Mouse (Mus musculus): ENCODE measurements around the gene Tmem9. TPM values are rescaled to one million over a fixed set of nuclear protein-coding genes. Genes with fewer than 3 reads are reported as not detected.

Tmem9 gene
- 62.6 and 70.5 TPM in 2 replicates for polyA plus RNA-seq (2015; fragmentation: Nextera tagmentation; extraction: Ambion mirVana)

DNA sequence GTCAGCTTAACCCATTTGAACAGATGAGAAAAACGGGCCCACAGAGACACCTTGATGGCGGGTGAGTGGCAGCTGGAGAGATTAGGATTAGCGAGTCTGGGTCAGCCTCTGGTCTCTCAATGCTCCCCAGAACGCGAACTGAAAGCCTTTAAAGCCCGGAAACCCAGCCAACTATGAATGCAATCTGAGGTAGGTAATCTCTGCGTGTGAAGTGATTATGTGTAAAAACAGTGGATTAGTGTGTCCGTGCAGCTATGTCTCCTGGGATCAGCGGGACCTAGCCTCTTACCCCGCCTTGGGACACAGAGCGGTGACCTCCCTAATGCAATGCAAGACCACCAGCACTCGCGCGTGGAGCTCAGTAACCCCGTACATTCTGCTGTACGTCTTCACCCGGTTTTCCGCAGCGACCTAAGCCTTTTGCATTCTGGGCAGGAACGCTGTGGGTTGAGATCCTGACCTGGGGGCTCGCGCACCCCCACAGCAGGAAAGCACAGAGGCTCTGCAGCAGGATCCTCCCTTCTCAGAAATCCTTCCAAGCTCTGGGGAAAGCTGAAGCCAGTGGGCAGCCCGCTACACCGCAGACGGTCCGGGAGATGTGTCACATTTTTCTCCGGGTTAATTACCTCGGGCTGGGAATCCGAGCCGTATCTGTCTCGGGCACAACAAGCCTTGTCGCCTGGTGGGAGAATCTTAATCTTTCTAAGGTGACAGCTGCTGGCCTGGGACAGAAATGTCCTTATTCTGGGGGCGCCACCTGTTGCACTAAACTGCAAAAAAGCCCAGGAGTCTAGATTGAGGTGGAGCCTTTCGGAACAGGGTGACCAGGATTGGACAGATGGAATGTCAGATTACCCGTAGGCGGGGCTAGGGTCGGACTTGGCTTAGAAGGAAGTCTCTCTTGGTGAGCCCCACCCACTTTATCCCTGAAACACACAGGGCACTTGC, at the start of gene Tmem9:
Tmem9 (plus strand) TSS at position 940 of the 948 bp plus-strand sequence.

GRCm38 (mm10) chr1:136006292-136006748, 1.6 kb upstream of the Tmem9 start, which contains the start of gene Igfn1:
Igfn1 (minus strand) TSS chr1:136006342.

GRCm38 (mm10) chr1:136050312-136051012, 42.5 kb downstream of the Tmem9 start, which contains the start of gene Ascl5:
Ascl5 (plus strand) TSS chr1:136050804.

GRCm38 (mm10) chr1:136052547-136052946, 44.6 kb downstream of the Tmem9 start, which contains the start of gene Cacna1s:
Cacna1s (plus strand) TSS chr1:136052750.

Other genes with a start within 250 kb of the Tmem9 start
- gene Phlda3, start 242.0 kb upstream of the Tmem9 start, polyA plus RNA-seq (2015; fragmentation: Nextera tagmentation; extraction: Ambion mirVana) = 21.4 and 30.0 TPM in 2 replicates
- gene Tnni1, start 228.7 kb upstream of the Tmem9 start, polyA plus RNA-seq (2015; fragmentation: Nextera tagmentation; extraction: Ambion mirVana) = 2.7 TPM in 2 replicates
- 1.4 and 2.0 TPM in 2 replicates for gene Lad1, start 189.6 kb upstream of the Tmem9 start, polyA plus RNA-seq (2015; fragmentation: Nextera tagmentation; extraction: Ambion mirVana)
- gene Tnnt2, start 171.8 kb upstream of the Tmem9 start, polyA plus RNA-seq (2015; fragmentation: Nextera tagmentation; extraction: Ambion mirVana) = 2.2 and 3.0 TPM in 2 replicates
- gene Pkp1, start 88.9 kb upstream of the Tmem9 start, polyA plus RNA-seq (2015; fragmentation: Nextera tagmentation; extraction: Ambion mirVana) = 0.08 and 0.12 TPM in 2 replicates
- gene Igfn1, start 1.8 kb upstream of the Tmem9 start, polyA plus RNA-seq (2015; fragmentation: Nextera tagmentation; extraction: Ambion mirVana) = not detected in 2 replicates
- not detected in 2 replicates for gene Ascl5, start 42.7 kb downstream of the Tmem9 start, polyA plus RNA-seq (2015; fragmentation: Nextera tagmentation; extraction: Ambion mirVana)
- 0.05 and 0.08 TPM in 2 replicates for gene Cacna1s, start 44.6 kb downstream of the Tmem9 start, polyA plus RNA-seq (2015; fragmentation: Nextera tagmentation; extraction: Ambion mirVana)
- 3.3 and 4.3 TPM in 2 replicates for gene Kif21b, start 123.2 kb downstream of the Tmem9 start, polyA plus RNA-seq (2015; fragmentation: Nextera tagmentation; extraction: Ambion mirVana)
- not detected in 2 replicates for gene Mroh3, start 204.7 kb downstream of the Tmem9 start, polyA plus RNA-seq (2015; fragmentation: Nextera tagmentation; extraction: Ambion mirVana)
- 0.11 TPM in 1 of 2 replicates, not detected in the other for gene Inava, start 226.1 kb downstream of the Tmem9 start, polyA plus RNA-seq (2015; fragmentation: Nextera tagmentation; extraction: Ambion mirVana)

Data from spleen, postnatal 0 days (tissue).